Mouse (Mus musculus) liver, embryonic 14.5 days (tissue): ENCODE results near the gene Wasf2. TPM values are rescaled to one million over a fixed set of nuclear protein-coding genes. Genes with fewer than 3 reads are reported as not detected.
A peak's percentile ranks its signal among the peaks of the same experiment; 100 is the strongest.

Experiments used
- ATAC-seq: fragments of 200-750 bp; cut with Nextera tagmentation; 2 replicates; pipeline ENCODE4 v1.8.0; 2017; ENCODE audit warnings: moderate number of reproducible peaks, mild to moderate bottlenecking, moderate library complexity; ENCODE audit not compliant: insufficient read depth
- DNase-seq, 3 experiments: peaks; one replicate each; pipeline ENCODE4 v3.0.0-alpha.2; 2012 to 2013; ENCODE audit warnings: low read depth in 3 of 3, low spot score in 3 of 3
- H3K27ac ChIP-seq: fragments of 300-500 bp; sonication (generic); 2 replicates; pipeline ENCODE4 v1.5.1; 2014; ENCODE audit warnings: moderate library complexity, mild to moderate bottlenecking, control low read depth, inconsistent platforms
- H3K27me3 ChIP-seq: fragments of 300-500 bp; sonication (generic); 2 replicates; pipeline ENCODE4 v1.6.1; 2014; ENCODE audit warnings: mild to moderate bottlenecking, low read length, moderate library complexity; ENCODE audit not compliant: control insufficient read depth, insufficient read depth
- H3K36me3 ChIP-seq: fragments of 300-500 bp; sonication (generic); replicated peaks from 2 replicates; pipeline ENCODE4 v1.6.1; 2014; ENCODE audit warnings: low read depth; ENCODE audit not compliant: control insufficient read depth, insufficient read depth
- H3K4me1 ChIP-seq, 2 experiments: fragments of 200-500 bp in 1 of 2; fragments of 300-500 bp in 1 of 2; sonication (generic) in 1 of 2; replicated peaks; 2 replicates each; pipeline ENCODE4 v1.6.1; 2012 to 2014; ENCODE audit warnings: antibody characterized with exemption in 1 of 2, inconsistent platforms in 1 of 2, low read length in 1 of 2; ENCODE audit not compliant: control insufficient read depth in 2 of 2, insufficient read depth in 2 of 2
- H3K4me2 ChIP-seq: fragments of 300-500 bp; sonication (generic); 2 replicates; pipeline ENCODE4 v1.6.1; 2014; ENCODE audit warnings: low read depth, mild to moderate bottlenecking, control low read depth, moderate library complexity
- H3K4me3 ChIP-seq, 2 experiments: fragments of 200-500 bp in 1 of 2; fragments of 300-500 bp in 1 of 2; sonication (generic) in 1 of 2; 2 replicates each; pipeline ENCODE4 v1.5.1; 2012 to 2014; ENCODE audit warnings: low read depth in 2 of 2, low read length in 2 of 2, mild to moderate bottlenecking in 2 of 2, control low read depth in 1 of 2, inconsistent platforms in 1 of 2, moderate library complexity in 1 of 2; ENCODE audit not compliant: insufficient read depth in 1 of 2
- H3K9ac ChIP-seq: fragments of 300-500 bp; sonication (generic); replicated peaks from 2 replicates; pipeline ENCODE4 v1.6.1; 2014; ENCODE audit warnings: mild to moderate bottlenecking, control low read depth, moderate library complexity
- H3K9me3 ChIP-seq: fragments of 300-500 bp; sonication (generic); 2 replicates; pipeline ENCODE4 v1.6.1; 2016; ENCODE audit warnings: low read length, mixed read lengths; ENCODE audit not compliant: control insufficient read depth
- CTCF ChIP-seq: IDR thresholded peaks from 2 replicates; pipeline ENCODE4 v1.5.1; 2016; ENCODE audit warnings: antibody characterized with exemption, low read depth, control low read depth
- EP300 ChIP-seq: IDR thresholded peaks from 2 replicates; pipeline ENCODE4 v1.6.1; 2016; ENCODE audit warnings: antibody characterized with exemption, low read depth
- WGBS: fragments of 180-500 bp; shearing (Covaris S2); extraction: QIAGEN DNeasy Blood & Tissue Kit; methylation state at CpG from one replicate; pipeline ENCODE4 v1.1.7; 2014; ENCODE audit not compliant: insufficient replicate concordance; 5-methylcytosine and 5-hydroxymethylcytosine counted together
- polyA plus RNA-seq, 2 experiments: library from polyadenylated mRNA; depleted of rRNA in 1 of 2; stranded (reverse) in 1 of 2; unstranded in 1 of 2; fragments of >200 nt; fragmentation: Nextera tagmentation in 1 of 2; extraction: Ambion mirVana in 1 of 2; gene quantifications; 2 replicates each; pipeline versions ENCODE4 v1.2.1 to v1.2.3; 2012 to 2014

Wasf2 gene
- polyA plus RNA-seq, 2 experiments = 11.4 to 31.4 TPM

- Histone ChIP-seq H3K4me3 (no peak overlapping the region), H3K9me3 (no peaks in the 10 kb centered on the region), H3K36me3 (no peaks in the 10 kb centered on the region), H3K9ac (no peak overlapping the region), H3K27me3 (no peaks in the 10 kb centered on the region), H3K4me2 (no peak overlapping the region), H3K4me1 (peaks cover 0 to 8% of the 10 kb centered on the region in 2 experiments; a peak in 2 of 4 replicates), H3K27ac (no peak overlapping the region)
- TF ChIP-seq EP300 (no peak), CTCF (no peak)
- ATAC-seq (no peak), DNase-seq (no peak)
- WGBS = 66% methylated on average over 9 of the region's 9 CpGs
Observed at GRCm38 (mm10) chr4:133101751-133102150, 28.6 kb upstream of the Wasf2 start.

GRCm38 (mm10) chr4:133103525-133104193 is 26.6 kb upstream of the Wasf2 start:
- no peaks in the 10 kb centered on the region for H3K36me3 ChIP-seq
- H3K9ac ChIP-seq = no peak overlapping the region
- H3K4me1 ChIP-seq = peaks cover 0 to 10% of the 10 kb centered on the region in 2 experiments; a peak in 2 of 4 replicates
- WGBS = 19% methylated on average over 16 of the region's 16 CpGs
- no peaks in the 10 kb centered on the region for H3K9me3 ChIP-seq
- no peak overlapping the region for H3K27ac ChIP-seq
- TF ChIP-seq CTCF = no peak
- TF ChIP-seq EP300 = no peak
- no peaks in the 10 kb centered on the region for H3K27me3 ChIP-seq
- DNase-seq = no peak
- H3K4me2 ChIP-seq = no peak overlapping the region
- ATAC-seq = peak; percentile 45; the same call in 1 of the 2 replicates
- no peak overlapping the region for H3K4me3 ChIP-seq

- Histone ChIP-seq H3K27me3 (no peaks in the 10 kb centered on the region), H3K4me2 (no peak overlapping the region), H3K36me3 (no peaks in the 10 kb centered on the region), H3K4me3 (no peak overlapping the region), H3K9me3 (no peaks in the 10 kb centered on the region), H3K9ac (no peak overlapping the region), H3K27ac (no peak overlapping the region), H3K4me1 (peaks cover 0 to 10% of the 10 kb centered on the region in 2 experiments; a peak in 2 of 4 replicates)
- ATAC-seq (no peak), DNase-seq (no peak)
- 42% methylated on average over 10 of the region's 10 CpGs for WGBS
- TF ChIP-seq EP300 (no peak), CTCF (no peak)
Observed at GRCm38 (mm10) chr4:133104194-133104569, 26.1 kb upstream of the Wasf2 start.

GRCm38 (mm10) chr4:133106691-133107090 is 23.6 kb upstream of the Wasf2 start:
- TF ChIP-seq EP300 = no peak
- no peak for TF ChIP-seq CTCF
- H3K27me3 ChIP-seq = no peaks in the 10 kb centered on the region
- DNase-seq (no peak), ATAC-seq (no peak)
- no peak overlapping the region for H3K4me3 ChIP-seq
- no peaks in the 10 kb centered on the region for H3K9me3 ChIP-seq
- no peak overlapping the region for H3K9ac ChIP-seq
- no peak overlapping the region for H3K27ac ChIP-seq
- peaks cover 0 to 10% of the 10 kb centered on the region in 2 experiments; a peak in 2 of 4 replicates for H3K4me1 ChIP-seq
- no peaks in the 10 kb centered on the region for H3K36me3 ChIP-seq
- WGBS = 88% methylated on average over 7 of the region's 7 CpGs
- no peak overlapping the region for H3K4me2 ChIP-seq

- WGBS = 29% methylated on average over 13 of the region's 13 CpGs
- 0 out of 2 replicates have a peak, but pooled peaks have one; percentile 6 for TF ChIP-seq CTCF
- TF ChIP-seq EP300 = no peak
- no peak overlapping the region for H3K4me3 ChIP-seq
Observed at GRCm38 (mm10) chr4:133107788-133108281, 22.5 kb upstream of the Wasf2 start.

More at GRCm38 (mm10) chr4:133107788-133108281, 22.5 kb upstream of the Wasf2 start:
- Histone ChIP-seq H3K36me3 (no peaks in the 10 kb centered on the region), H3K4me2 (no peak overlapping the region), H3K27ac (no peak overlapping the region), H3K4me1 (peaks cover 0 to 10% of the 10 kb centered on the region in 2 experiments; a peak in 2 of 4 replicates), H3K9me3 (no peaks in the 10 kb centered on the region), H3K9ac (no peak overlapping the region), H3K27me3 (no peaks in the 10 kb centered on the region)
- ATAC-seq (no peak), DNase-seq (no peak)
